Mouse (Mus musculus) CH12.LX (cell line): ENCODE measurements around the gene Celf2. TPM values are rescaled to one million over a fixed set of nuclear protein-coding genes. Genes with fewer than 3 reads are reported as not detected.

Experiments used
- DNase-seq: peaks from one replicate; pipeline ENCODE4 v3.0.0-alpha.2; 2013; ENCODE audit errors: extremely low read depth
- H3K27ac ChIP-seq: 2 replicates; pipeline ENCODE4 v1.5.1; 2012; ENCODE audit warnings: low read depth, mild to moderate bottlenecking, control low read depth, moderate library complexity; ENCODE audit not compliant: insufficient read depth
- H3K27me3 ChIP-seq: replicated peaks from 2 replicates; pipeline ENCODE3; 2012; ENCODE audit warnings: inconsistent platforms
- H3K36me3 ChIP-seq, 2 experiments: replicated peaks in 1 of 2; 2 replicates each; pipeline versions ENCODE3 to v1.6.1; 2012; ENCODE audit warnings: inconsistent platforms in 1 of 2, low read length in 1 of 2, mild to moderate bottlenecking in 1 of 2, mixed read lengths in 1 of 2, moderate library complexity in 1 of 2; ENCODE audit not compliant: control insufficient read depth in 1 of 2, insufficient read depth in 1 of 2
- H3K4me1 ChIP-seq, 2 experiments: 2 replicates each; pipeline ENCODE4 v1.6.1; 2012; ENCODE audit warnings: inconsistent platforms in 1 of 2, moderate library complexity in 1 of 2; ENCODE audit not compliant: insufficient read depth in 2 of 2, control insufficient read depth in 1 of 2
- H3K4me2 ChIP-seq: 2 replicates; pipeline ENCODE4 v1.6.1; 2012; ENCODE audit warnings: low read depth, mild to moderate bottlenecking, control low read depth; ENCODE audit not compliant: poor library complexity, insufficient read depth, severe bottlenecking
- H3K4me3 ChIP-seq, 3 experiments: fragments of 150-350 bp in 1 of 3; sonication (generic) in 1 of 3; replicated peaks in 1 of 3; 2 replicates each; pipeline versions ENCODE3 to v1.5.1; 2011 to 2012; ENCODE audit warnings: low read depth in 2 of 3, low read length in 2 of 3, mild to moderate bottlenecking in 2 of 3, moderate library complexity in 2 of 3, control low read depth in 1 of 3, improper control_type of control experiment in 1 of 3, inconsistent platforms in 1 of 3, mixed read lengths in 1 of 3; ENCODE audit not compliant: poor library complexity in 1 of 3
- H3K79me2 ChIP-seq: replicated peaks from 2 replicates; pipeline ENCODE4 v1.6.1; 2012; ENCODE audit warnings: mild to moderate bottlenecking, moderate library complexity; ENCODE audit not compliant: control insufficient read depth, poor library complexity, insufficient read depth, severe bottlenecking; ENCODE audit errors: extremely low read depth
- H3K9ac ChIP-seq: 2 replicates; pipeline ENCODE4 v1.6.1; 2012; ENCODE audit warnings: low read depth, mild to moderate bottlenecking, control low read depth, moderate library complexity; ENCODE audit not compliant: insufficient read depth
- H3K9me3 ChIP-seq: replicated peaks from 2 replicates; pipeline ENCODE3; 2012; ENCODE audit warnings: low read length, inconsistent platforms, mixed read lengths
- BHLHE40 ChIP-seq: IDR thresholded peaks from 2 replicates; pipeline ENCODE4 v1.6.1; 2011; ENCODE audit warnings: mild to moderate bottlenecking, low read depth, low read length, improper control_type of control experiment
- CHD1 ChIP-seq: IDR thresholded peaks from 2 replicates; pipeline ENCODE4 v1.6.1; 2012; ENCODE audit warnings: low read depth, low read length, improper control_type of control experiment, inconsistent platforms
- CTCF ChIP-seq, 2 experiments: IDR thresholded peaks in 1 of 2; conservative IDR thresholded peaks in 1 of 2; 2 replicates each; pipeline ENCODE4 v1.5.1; 2011 to 2012; ENCODE audit warnings: low read depth in 2 of 2, low read length in 2 of 2, improper control_type of control experiment in 1 of 2, inconsistent platforms in 1 of 2, mild to moderate bottlenecking in 1 of 2, moderate library complexity in 1 of 2
- ELF1 ChIP-seq: IDR thresholded peaks from 2 replicates; pipeline ENCODE4 v1.6.1; 2014; ENCODE audit warnings: low read depth, mild to moderate bottlenecking, inconsistent platforms, low read length, improper control_type of control experiment
- EP300 ChIP-seq: IDR thresholded peaks from 2 replicates; pipeline ENCODE4 v1.6.1; 2011; ENCODE audit warnings: low read length, improper control_type of control experiment
- ETS1 ChIP-seq: conservative IDR thresholded peaks from 2 replicates; pipeline ENCODE4 v1.6.1; 2012; ENCODE audit warnings: low read depth, mild to moderate bottlenecking, inconsistent platforms, low read length, improper control_type of control experiment, moderate library complexity
- HCFC1 ChIP-seq: IDR thresholded peaks from 2 replicates; pipeline ENCODE4 v1.6.1; 2012; ENCODE audit warnings: low read depth, mild to moderate bottlenecking, inconsistent platforms, low read length, improper control_type of control experiment
- KAT2A ChIP-seq: IDR thresholded peaks from 2 replicates; pipeline ENCODE4 v1.6.1; 2012; ENCODE audit warnings: low read length, improper control_type of control experiment, inconsistent platforms; ENCODE audit not compliant: insufficient replicate concordance
- MAFK ChIP-seq: IDR thresholded peaks from 2 replicates; pipeline ENCODE4 v1.6.1; 2011; ENCODE audit warnings: low read length, improper control_type of control experiment; ENCODE audit not compliant: insufficient replicate concordance
- MAX ChIP-seq: IDR thresholded peaks from 2 replicates; pipeline ENCODE4 v1.6.1; 2011; ENCODE audit warnings: low read length, improper control_type of control experiment
- MAZ ChIP-seq: IDR thresholded peaks from 2 replicates; pipeline ENCODE4 v1.6.1; 2012; ENCODE audit warnings: low read depth, mild to moderate bottlenecking, inconsistent platforms, low read length, improper control_type of control experiment, moderate library complexity
- MEF2A ChIP-seq: IDR thresholded peaks from 2 replicates; pipeline ENCODE4 v1.6.1; 2014; ENCODE audit warnings: low read depth, mild to moderate bottlenecking, inconsistent platforms, low read length, improper control_type of control experiment, borderline replicate concordance
- MYC ChIP-seq: IDR thresholded peaks from 2 replicates; pipeline ENCODE4 v1.6.1; 2011; ENCODE audit warnings: low read depth, mild to moderate bottlenecking, improper control_type of control experiment, low read length
- NRF1 ChIP-seq: IDR thresholded peaks from 2 replicates; pipeline ENCODE4 v1.6.1; 2014; ENCODE audit warnings: low read depth, mild to moderate bottlenecking, inconsistent platforms, low read length, improper control_type of control experiment, moderate library complexity
- PAX5 ChIP-seq: IDR thresholded peaks from 2 replicates; pipeline ENCODE4 v1.6.1; 2012; ENCODE audit warnings: low read length, inconsistent platforms, mixed read lengths
- POLR2A ChIP-seq: IDR thresholded peaks from 2 replicates; pipeline ENCODE4 v1.6.1; 2011; ENCODE audit warnings: low read depth, mild to moderate bottlenecking, improper control_type of control experiment, low read length
- POLR2AphosphoS2 ChIP-seq: IDR thresholded peaks from 2 replicates; pipeline ENCODE4 v1.6.1; 2011; ENCODE audit warnings: low read depth, low read length, improper control_type of control experiment
- RAD21 ChIP-seq: IDR thresholded peaks from 2 replicates; pipeline ENCODE4 v1.6.1; 2011; ENCODE audit warnings: low read depth, mild to moderate bottlenecking, low read length, improper control_type of control experiment, moderate library complexity
- SIN3A ChIP-seq: IDR thresholded peaks from 2 replicates; pipeline ENCODE4 v1.6.1; 2012; ENCODE audit warnings: low read length, improper control_type of control experiment, inconsistent platforms
- SMC3 ChIP-seq: IDR thresholded peaks from 2 replicates; pipeline ENCODE4 v1.6.1; 2011; ENCODE audit warnings: low read depth, low read length, improper control_type of control experiment
- TBP ChIP-seq: conservative IDR thresholded peaks from 2 replicates; pipeline ENCODE4 v1.6.1; 2011; ENCODE audit warnings: low read depth, low read length, improper control_type of control experiment
- TCF12 ChIP-seq: IDR thresholded peaks from 2 replicates; pipeline ENCODE4 v1.6.1; 2014; ENCODE audit warnings: low read depth, mild to moderate bottlenecking, inconsistent platforms, low read length, improper control_type of control experiment
- UBTF ChIP-seq: IDR thresholded peaks from 2 replicates; pipeline ENCODE4 v1.6.1; 2012; ENCODE audit warnings: low read depth, mild to moderate bottlenecking, inconsistent platforms, low read length, improper control_type of control experiment, moderate library complexity
- ZKSCAN1 ChIP-seq: IDR thresholded peaks from 2 replicates; pipeline ENCODE4 v1.6.1; 2012; ENCODE audit warnings: low read depth, inconsistent platforms, low read length, improper control_type of control experiment, borderline replicate concordance
- ZNF384 ChIP-seq: IDR thresholded peaks from 2 replicates; pipeline ENCODE4 v1.6.1; 2012; ENCODE audit warnings: low read depth, low read length, improper control_type of control experiment, inconsistent platforms
- dilution Hi-C: fragments of 300-500 bp; cut with MboI; formaldehyde crosslinking; loops from 2 replicates; pipeline ENCODE4 v1.14.3; 2020; ENCODE audit warnings: low sequenced_read_pairs; ENCODE audit not compliant: extremely low pct_unique_long_range_greater_than_20kb, extremely low pct_ligation_motif_present
- in situ Hi-C: fragments of 300-500 bp; cut with MboI; formaldehyde crosslinking; loops from 3 replicates; pipeline ENCODE4 v1.14.3; 2019; ENCODE audit warnings: low sequenced_read_pairs, low pct_ligation_motif_present, low pct_unique_long_range_greater_than_20kb, mixed read lengths
- polyA plus RNA-seq: library from polyadenylated mRNA; unstranded; fragments of >175 nt; gene quantifications from 2 replicates; pipeline ENCODE4 v1.2.1, GENCODE M21; 2012; ENCODE audit warnings: low read depth; ENCODE audit not compliant: insufficient read length
- total RNA-seq, 2 experiments: library from RNA; depleted of rRNA; stranded (reverse); fragments of 300-350 nt in 1 of 2; fragments of >200 nt in 1 of 2; gene quantifications; 2 replicates each; pipeline ENCODE4 v1.2.3; 2012 to 2014

Celf2 gene
- total and polyA plus RNA-seq, 3 experiments: 51.0 to 143 (median 103) TPM

DNA sequence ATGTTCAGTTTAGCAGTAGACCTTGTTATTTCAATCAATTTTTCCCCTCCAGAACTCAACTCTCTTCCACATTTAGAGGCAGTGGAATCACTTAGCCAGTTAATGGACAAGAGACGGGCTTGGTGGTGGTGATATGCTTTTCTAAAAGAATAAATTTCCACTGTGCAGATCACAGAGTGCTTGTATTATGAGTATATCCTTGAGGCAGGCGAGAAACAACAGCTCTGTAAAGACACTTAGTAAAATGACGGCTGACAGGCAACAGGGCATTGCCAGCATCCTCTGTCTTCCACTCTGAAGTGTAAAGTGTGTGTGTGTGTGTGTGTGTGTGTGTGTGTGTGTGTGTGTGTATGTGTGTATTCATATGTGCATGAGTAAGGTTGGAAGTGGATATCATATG lies 362.1 kb downstream of the Celf2 start:
- Histone ChIP-seq H3K4me2 (no peak overlapping the region), H3K9ac (no peak overlapping the region), H3K36me3 (no peaks in the 10 kb centered on the region), H3K79me2 (no peaks in the 10 kb centered on the region), H3K4me1 (no peaks in the 10 kb centered on the region), H3K27me3 (no peaks in the 10 kb centered on the region), H3K27ac (no peak overlapping the region), H3K4me3 (no peak overlapping the region), H3K9me3 (no peaks in the 10 kb centered on the region)
- DNase-seq: no peak
- dilution Hi-C loops (no loop called here), in situ Hi-C loops (no loop called here)
- TF ChIP-seq TCF12 (no peak), ELF1 (no peak), HCFC1 (no peak), NRF1 (no peak), BHLHE40 (no peak), MAFK (no peak), MAZ (no peak), SMC3 (no peak), ETS1 (no peak), ZNF384 (no peak), CHD1 (no peak), TBP (no peak), POLR2AphosphoS2 (no peak), MEF2A (no peak), RAD21 (no peak), EP300 (no peak), MAX (no peak)

DNA sequence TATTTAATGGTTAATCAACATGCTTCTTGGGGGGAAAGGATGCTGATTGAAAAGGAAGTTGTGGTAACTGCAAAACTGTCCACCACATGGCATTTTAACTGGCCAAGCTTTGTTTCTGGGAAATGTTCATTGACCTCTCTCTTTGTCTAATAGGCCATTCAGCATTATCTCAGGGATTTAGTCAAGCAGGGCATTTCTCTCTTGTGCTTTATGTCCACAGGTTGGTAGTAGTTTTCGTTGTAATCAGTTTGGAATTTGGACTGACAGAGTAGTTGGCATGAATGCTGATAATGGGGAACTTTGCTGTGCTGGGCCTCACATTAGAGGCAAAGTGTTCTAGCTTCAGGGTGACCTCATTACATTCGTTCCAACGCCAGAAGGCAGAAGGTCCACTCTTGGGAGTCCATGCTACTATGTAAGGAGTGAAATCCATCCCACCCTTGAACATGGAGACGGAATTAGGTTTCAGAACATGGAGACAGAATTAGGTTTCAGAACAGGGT lies 363.8 kb downstream of the Celf2 start:
- Histone ChIP-seq H3K4me2 (no peak overlapping the region), H3K27ac (no peak overlapping the region), H3K36me3 (no peaks in the 10 kb centered on the region), H3K79me2 (no peaks in the 10 kb centered on the region), H3K9me3 (no peaks in the 10 kb centered on the region), H3K27me3 (no peaks in the 10 kb centered on the region), H3K9ac (no peak overlapping the region), H3K4me3 (no peak overlapping the region), H3K4me1 (no peaks in the 10 kb centered on the region)
- no peak for DNase-seq
- TF ChIP-seq UBTF (no peak), MEF2A (no peak), KAT2A (no peak), ZNF384 (no peak), BHLHE40 (no peak), TBP (no peak), CTCF (conservative IDR thresholded peaks at IDR 0.05 in 1 of 2, IDR thresholded peaks at IDR 0.05 in 1 of 2; ENCODE audit: low read depth in 2 of 2, low read length in 2 of 2) (no peak), ZKSCAN1 (no peak), MAX (no peak), SIN3A (no peak), PAX5 (no peak), SMC3 (no peak), POLR2A (no peak), MYC (no peak), ELF1 (no peak)
- dilution Hi-C loops (no loop called here), in situ Hi-C loops (no loop called here)
